Mouse (Mus musculus): ENCODE measurements at regions not wholly inside any gene's neighbourhood (a gene's known extent, or its start where the extent isn't known, plus 50 kb on each side); places are given as distances from the start of the nearest gene placed in this dataset.
A peak's percentile ranks its signal among the peaks of the same experiment; 100 is the strongest.

DNA sequence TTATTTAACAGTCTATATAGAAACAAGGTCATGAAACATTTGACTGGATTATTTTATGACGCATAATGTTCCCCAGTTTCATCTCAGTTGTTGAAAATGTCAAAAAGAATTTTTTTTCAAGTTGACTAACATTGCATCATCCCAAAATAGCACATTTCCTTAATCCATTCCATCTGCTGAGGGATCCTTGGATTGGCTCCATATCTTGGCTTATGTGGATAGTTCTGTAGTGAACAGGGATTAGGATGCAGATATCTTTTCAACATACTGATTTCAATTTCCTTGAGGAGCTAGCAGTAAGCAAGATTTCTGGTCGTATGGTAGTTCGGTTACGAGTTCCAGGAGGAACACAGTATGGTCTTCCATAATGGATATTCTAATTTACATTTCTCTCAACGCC lies 161.6 kb downstream of the Twistnb start:
- Histone ChIP-seq H3K27me3 (replicated peaks; ENCODE audit: control insufficient read depth, insufficient read depth, low read length) (no peaks in the 10 kb centered on the region), H3K27ac (ENCODE audit: low read length) (no peak overlapping the region), H3K4me3 (replicated peaks; ENCODE audit: low read length) (no peak overlapping the region), H3K9me3 (ENCODE audit: control insufficient read depth, low read length) (no peaks in the 10 kb centered on the region), H3K4me1 (replicated peaks; ENCODE audit: control insufficient read depth, insufficient read depth, low read length) (0 out of 2 replicates have a peak, but pooled peaks cover 3% of the 10 kb centered on the region), H3K4me2 (ENCODE audit: low read length) (no peak overlapping the region), H3K9ac (replicated peaks; ENCODE audit: low read depth, low read length) (no peak overlapping the region), H3K36me3 (ENCODE audit: control insufficient read depth, insufficient read depth) (no peaks in the 10 kb centered on the region)
- ATAC-seq: peak; percentile 26; the same call in 1 of the 2 replicates
- WGBS: 47% methylated on average over 5 of the region's 5 CpGs

DNA sequence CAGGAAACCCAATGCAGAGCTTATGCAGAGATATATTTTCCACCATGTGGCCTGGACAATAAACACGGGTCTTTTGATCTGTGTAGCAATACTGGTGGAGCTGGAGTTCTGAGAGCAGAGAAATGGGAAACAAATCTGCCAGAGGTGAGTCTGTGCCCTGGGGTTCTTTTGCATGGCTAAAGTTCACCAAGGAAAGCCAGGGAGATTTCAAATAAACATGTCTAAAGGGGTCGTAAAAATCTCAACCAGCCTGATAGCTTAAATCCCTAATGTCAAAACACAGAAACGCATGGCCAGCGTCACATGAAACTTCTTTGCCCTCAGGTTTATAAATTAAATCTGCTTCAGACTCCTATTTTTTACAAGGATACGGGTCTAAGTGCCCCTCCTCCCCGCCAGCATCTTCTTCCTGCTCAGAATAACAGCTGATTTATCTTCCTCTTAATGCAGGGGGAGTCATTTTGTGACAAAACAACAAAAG lies 163.0 kb downstream of the Twistnb start:
- WGBS: 44% methylated on average over 6 of the region's 6 CpGs

DNA sequence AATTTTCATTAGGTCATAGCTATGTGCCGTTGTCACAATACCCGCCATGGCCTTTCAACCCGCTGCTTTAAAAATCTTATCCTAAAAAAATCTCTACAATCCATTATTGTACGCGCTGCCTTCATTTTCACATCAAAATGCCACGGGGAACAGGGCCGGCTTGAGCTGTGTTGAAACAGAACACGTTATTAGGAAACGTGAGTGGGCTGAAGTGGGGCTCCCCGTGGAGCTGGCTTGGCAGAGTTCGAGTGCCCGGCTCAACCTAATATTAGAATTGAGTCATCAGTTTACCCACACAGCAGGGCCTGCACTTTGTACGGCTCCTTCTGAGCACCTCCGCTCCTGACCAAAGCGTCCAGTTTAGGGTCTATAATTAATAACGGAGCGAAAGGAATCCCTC lies 163.5 kb downstream of the Twistnb start:
- H3K27ac ChIP-seq (ENCODE audit: low read length): no peak overlapping the region
- peak; percentile 58 for ATAC-seq
- 0 out of 2 replicates have a peak overlapping the region, but pooled peaks have one; percentile 22 for H3K9ac ChIP-seq (replicated peaks; ENCODE audit: low read depth, low read length)

More for the DNA sequence above, 163.0 kb downstream of the Twistnb start:
- 0 out of 2 replicates have a peak overlapping the region, but pooled peaks have one; percentile 22 for H3K9ac ChIP-seq (replicated peaks; ENCODE audit: low read depth, low read length)
- peak; percentile 40; the same call in 1 of the 2 replicates for ATAC-seq
- no peaks in the 10 kb centered on the region for H3K9me3 ChIP-seq (ENCODE audit: control insufficient read depth, low read length)
- H3K27ac ChIP-seq (ENCODE audit: low read length): no peak overlapping the region
- H3K4me2 ChIP-seq (ENCODE audit: low read length): peak overlapping the region; percentile 37
- H3K4me1 ChIP-seq (replicated peaks; ENCODE audit: control insufficient read depth, insufficient read depth, low read length): 0 out of 2 replicates have a peak, but pooled peaks cover 3% of the 10 kb centered on the region
- no peaks in the 10 kb centered on the region for H3K36me3 ChIP-seq (ENCODE audit: control insufficient read depth, insufficient read depth)
- H3K4me3 ChIP-seq (replicated peaks; ENCODE audit: low read length): peak overlapping the region; percentile 8; the same call in 1 of the 2 replicates
- no peaks in the 10 kb centered on the region for H3K27me3 ChIP-seq (replicated peaks; ENCODE audit: control insufficient read depth, insufficient read depth, low read length)

DNA sequence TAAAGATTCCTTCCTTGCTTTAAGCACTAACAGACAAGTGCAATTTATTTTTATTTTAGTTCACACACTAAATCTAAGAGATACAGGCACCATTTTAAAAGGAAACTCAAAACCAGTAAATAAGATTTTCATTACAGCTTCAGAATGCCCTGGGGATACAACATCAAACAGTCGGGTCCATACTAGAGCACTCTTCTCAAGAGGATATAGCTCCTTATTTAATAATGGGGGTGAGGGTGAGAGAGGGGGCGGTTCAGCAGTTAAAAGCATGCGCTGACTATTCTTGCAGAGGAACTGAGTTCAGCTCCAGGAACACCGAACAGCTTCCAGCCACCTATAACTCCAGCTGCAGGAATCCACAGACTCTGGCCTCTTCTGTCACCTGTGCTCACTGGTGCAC lies 164.2 kb downstream of the Twistnb start:
- no peak overlapping the region for H3K4me2 ChIP-seq (ENCODE audit: low read length)
- no peaks in the 10 kb centered on the region for H3K27me3 ChIP-seq (replicated peaks; ENCODE audit: control insufficient read depth, insufficient read depth, low read length)
- H3K4me1 ChIP-seq (replicated peaks; ENCODE audit: control insufficient read depth, insufficient read depth, low read length): 0 out of 2 replicates have a peak, but pooled peaks cover 3% of the 10 kb centered on the region
- 77% methylated on average over 4 of the region's 4 CpGs for WGBS
- H3K4me3 ChIP-seq (replicated peaks; ENCODE audit: low read length): no peak overlapping the region
- no peaks in the 10 kb centered on the region for H3K36me3 ChIP-seq (ENCODE audit: control insufficient read depth, insufficient read depth)
- no peaks in the 10 kb centered on the region for H3K9me3 ChIP-seq (ENCODE audit: control insufficient read depth, low read length)
- no peak overlapping the region for H3K27ac ChIP-seq (ENCODE audit: low read length)
- no peak for ATAC-seq
- H3K9ac ChIP-seq (replicated peaks; ENCODE audit: low read depth, low read length): no peak overlapping the region

More for the DNA sequence above, 163.5 kb downstream of the Twistnb start:
- H3K9me3 ChIP-seq (ENCODE audit: control insufficient read depth, low read length): no peaks in the 10 kb centered on the region
- H3K4me2 ChIP-seq (ENCODE audit: low read length): peak overlapping the region; percentile 37
- 0 out of 2 replicates have a peak, but pooled peaks cover 3% of the 10 kb centered on the region for H3K4me1 ChIP-seq (replicated peaks; ENCODE audit: control insufficient read depth, insufficient read depth, low read length)
- WGBS: 53% methylated on average over 17 of the region's 17 CpGs
- H3K27me3 ChIP-seq (replicated peaks; ENCODE audit: control insufficient read depth, insufficient read depth, low read length): no peaks in the 10 kb centered on the region
- H3K4me3 ChIP-seq (replicated peaks; ENCODE audit: low read length): peak overlapping the region; percentile 13
- no peaks in the 10 kb centered on the region for H3K36me3 ChIP-seq (ENCODE audit: control insufficient read depth, insufficient read depth)

DNA sequence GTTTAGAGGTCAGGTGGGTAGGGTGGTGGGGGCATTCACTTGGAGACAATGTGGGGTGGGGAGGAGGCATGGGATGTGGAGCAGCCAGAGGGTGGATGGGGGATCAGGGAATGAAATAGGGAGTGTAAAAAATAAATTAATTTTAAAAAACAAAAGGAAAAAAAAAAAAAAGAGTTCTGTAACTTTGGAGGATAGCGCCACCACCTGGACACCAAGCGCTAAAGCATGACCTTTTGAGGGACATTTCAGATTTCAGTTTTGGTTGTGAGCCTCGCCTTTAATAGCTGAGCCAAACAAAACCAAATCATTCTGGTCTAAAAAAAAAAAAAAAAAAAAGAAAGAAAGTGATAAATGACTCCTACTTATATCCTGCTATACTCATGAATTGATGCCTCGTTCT lies 176.0 kb downstream of the Twistnb start:
- Histone ChIP-seq H3K9ac (replicated peaks; ENCODE audit: low read depth, low read length) (no peak overlapping the region), H3K4me1 (replicated peaks; ENCODE audit: control insufficient read depth, insufficient read depth, low read length) (no peaks in the 10 kb centered on the region), H3K27ac (ENCODE audit: low read length) (no peak overlapping the region), H3K4me2 (ENCODE audit: low read length) (no peak overlapping the region), H3K4me3 (replicated peaks; ENCODE audit: low read length) (no peak overlapping the region), H3K27me3 (replicated peaks; ENCODE audit: control insufficient read depth, insufficient read depth, low read length) (no peaks in the 10 kb centered on the region), H3K9me3 (ENCODE audit: control insufficient read depth, low read length) (no peaks in the 10 kb centered on the region), H3K36me3 (ENCODE audit: control insufficient read depth, insufficient read depth) (no peaks in the 10 kb centered on the region)
- no peak for ATAC-seq
- 65% methylated on average over 4 of the region's 4 CpGs for WGBS

DNA sequence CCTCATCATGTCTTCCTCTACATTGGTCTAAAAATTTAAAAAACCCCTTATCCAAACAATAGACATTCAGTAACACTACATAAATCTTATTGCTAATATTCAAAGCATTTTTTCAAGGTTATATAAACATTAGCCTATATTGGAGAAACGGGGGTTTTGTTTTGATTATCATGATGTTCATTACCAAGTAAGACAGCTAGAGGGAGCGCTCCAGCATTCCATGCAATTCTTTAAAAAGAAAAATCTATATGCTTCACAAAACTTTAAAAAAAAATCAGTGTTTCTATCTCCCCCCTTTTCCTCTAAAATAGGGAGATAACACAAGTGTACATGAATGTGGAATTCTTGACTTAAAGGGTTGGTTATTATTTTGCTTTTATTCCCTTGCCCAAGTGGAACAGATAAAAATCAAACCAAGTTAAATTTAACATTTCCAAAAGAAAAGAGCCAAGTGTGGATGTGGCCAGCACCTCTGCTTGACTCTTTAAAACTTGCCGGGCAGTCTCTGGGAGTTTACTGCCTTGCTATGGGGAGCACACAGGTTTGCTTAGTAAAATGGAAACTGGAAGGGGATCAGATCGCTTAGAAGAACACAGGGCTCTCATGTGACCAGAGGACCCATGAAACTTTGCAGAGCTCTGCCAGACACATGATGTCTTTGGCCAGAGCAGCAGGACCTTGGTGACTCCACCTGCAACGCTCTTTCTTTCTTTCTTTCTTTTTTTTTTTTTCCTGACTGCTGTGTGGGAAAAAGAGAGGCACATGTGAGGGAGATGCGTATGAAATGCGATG lies 178.6 kb downstream of the Twistnb start:
- H3K27ac ChIP-seq (ENCODE audit: low read length): no peak overlapping the region
- no peak overlapping the region for H3K4me3 ChIP-seq (replicated peaks; ENCODE audit: low read length)
- H3K9me3 ChIP-seq (ENCODE audit: control insufficient read depth, low read length): no peaks in the 10 kb centered on the region
- WGBS: 69% methylated on average over 7 of the region's 7 CpGs
- H3K9ac ChIP-seq (replicated peaks; ENCODE audit: low read depth, low read length): no peak overlapping the region
- H3K36me3 ChIP-seq (ENCODE audit: control insufficient read depth, insufficient read depth): no peaks in the 10 kb centered on the region
- no peak for ATAC-seq
- no peaks in the 10 kb centered on the region for H3K27me3 ChIP-seq (replicated peaks; ENCODE audit: control insufficient read depth, insufficient read depth, low read length)
- no peak overlapping the region for H3K4me2 ChIP-seq (ENCODE audit: low read length)
- no peaks in the 10 kb centered on the region for H3K4me1 ChIP-seq (replicated peaks; ENCODE audit: control insufficient read depth, insufficient read depth, low read length)

DNA sequence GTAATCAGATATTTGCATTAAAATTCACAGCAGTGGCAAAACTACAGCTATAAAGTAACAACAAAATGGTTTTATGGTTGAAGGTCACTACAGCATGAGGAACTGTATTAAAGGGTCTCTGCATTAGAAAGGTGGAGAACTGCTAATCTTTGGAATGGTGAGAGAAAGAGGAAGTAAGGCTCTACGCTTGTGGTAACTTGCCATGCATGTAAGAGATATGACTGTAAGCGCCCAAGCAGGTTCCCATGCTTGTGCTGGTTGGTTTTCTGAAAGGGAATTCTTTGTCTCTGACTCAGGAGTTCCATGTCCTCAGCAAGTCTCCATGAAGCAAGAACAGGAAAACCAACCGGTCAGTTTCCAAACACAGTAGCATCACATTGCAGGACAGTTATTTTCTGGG lies 182.9 kb downstream of the Twistnb start:
- 83% methylated on average over 3 of the region's 3 CpGs for WGBS
- Histone ChIP-seq H3K4me1 (replicated peaks; ENCODE audit: control insufficient read depth, insufficient read depth, low read length) (no peaks in the 10 kb centered on the region), H3K27me3 (replicated peaks; ENCODE audit: control insufficient read depth, insufficient read depth, low read length) (no peaks in the 10 kb centered on the region), H3K9me3 (ENCODE audit: control insufficient read depth, low read length) (no peaks in the 10 kb centered on the region), H3K27ac (ENCODE audit: low read length) (no peak overlapping the region), H3K4me2 (ENCODE audit: low read length) (no peak overlapping the region), H3K4me3 (replicated peaks; ENCODE audit: low read length) (no peak overlapping the region), H3K9ac (replicated peaks; ENCODE audit: low read depth, low read length) (no peak overlapping the region), H3K36me3 (ENCODE audit: control insufficient read depth, insufficient read depth) (no peaks in the 10 kb centered on the region)
- ATAC-seq: no peak

DNA sequence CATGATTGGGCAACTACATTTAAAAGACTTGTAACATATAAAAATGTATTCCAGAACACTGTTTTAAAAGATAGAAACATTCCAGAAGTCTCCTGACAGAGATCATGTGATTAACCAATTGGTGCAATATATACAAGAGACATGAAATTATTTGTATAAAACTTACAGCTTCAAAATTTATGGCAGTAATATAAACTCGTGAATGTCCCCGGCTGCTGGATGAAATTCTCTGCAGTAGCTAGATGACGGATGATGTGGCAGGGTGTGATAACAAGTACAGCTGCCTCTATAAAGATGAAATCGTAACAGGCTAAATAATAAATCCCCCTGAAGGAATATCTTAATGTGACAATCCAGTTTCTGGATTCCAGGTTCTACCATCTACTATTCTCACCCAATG lies 191.0 kb downstream of the Twistnb start:
- H3K9ac ChIP-seq (replicated peaks; ENCODE audit: low read depth, low read length): no peak overlapping the region
- H3K9me3 ChIP-seq (ENCODE audit: control insufficient read depth, low read length): no peaks in the 10 kb centered on the region
- H3K27me3 ChIP-seq (replicated peaks; ENCODE audit: control insufficient read depth, insufficient read depth, low read length): no peaks in the 10 kb centered on the region
- H3K4me3 ChIP-seq (replicated peaks; ENCODE audit: low read length): no peak overlapping the region
- no peak overlapping the region for H3K4me2 ChIP-seq (ENCODE audit: low read length)
- H3K4me1 ChIP-seq (replicated peaks; ENCODE audit: control insufficient read depth, insufficient read depth, low read length): no peaks in the 10 kb centered on the region
- no peak overlapping the region for H3K27ac ChIP-seq (ENCODE audit: low read length)
- ATAC-seq: no peak
- WGBS: 91% methylated on average over 4 of the region's 4 CpGs
- no peaks in the 10 kb centered on the region for H3K36me3 ChIP-seq (ENCODE audit: control insufficient read depth, insufficient read depth)

DNA sequence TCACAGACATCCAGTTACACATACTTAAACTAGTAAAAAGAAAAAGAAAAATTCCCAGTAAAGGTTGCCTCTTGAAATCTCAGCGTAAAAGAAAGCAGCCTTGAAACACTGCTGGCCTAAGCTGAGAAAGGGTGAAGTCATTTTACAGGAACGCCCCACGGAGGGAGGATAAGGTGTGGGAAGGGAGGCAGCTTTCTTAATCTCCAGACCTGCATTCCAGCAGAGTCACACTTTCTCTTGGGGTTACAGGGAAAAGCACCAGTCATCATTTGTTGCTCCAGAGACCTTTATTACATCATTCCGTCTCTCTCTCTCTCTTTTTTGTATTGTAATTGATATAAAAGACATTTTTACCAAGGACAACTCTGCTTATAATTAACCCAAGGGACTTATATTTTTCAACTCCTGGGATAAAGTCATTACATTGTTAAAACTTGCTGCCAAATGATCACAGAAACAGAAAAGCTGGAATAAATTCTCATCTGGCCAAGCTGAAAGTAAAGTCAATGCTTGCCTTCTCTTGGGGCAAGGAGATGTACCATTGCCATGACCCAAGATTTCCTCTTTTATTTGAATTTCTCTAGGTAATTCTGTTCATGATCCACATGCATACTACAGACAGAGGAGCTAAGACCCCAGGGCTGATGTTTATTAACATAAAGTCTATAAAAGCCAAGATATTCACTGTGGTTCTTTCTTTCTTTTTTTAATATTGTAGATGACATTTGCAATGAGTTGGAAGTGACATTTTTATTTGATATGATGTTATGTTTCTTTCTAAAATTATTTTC lies 196.9 kb downstream of the Twistnb start:
- no peak for ATAC-seq
- Histone ChIP-seq H3K36me3 (ENCODE audit: control insufficient read depth, insufficient read depth) (no peaks in the 10 kb centered on the region), H3K4me3 (replicated peaks; ENCODE audit: low read length) (no peak overlapping the region), H3K27ac (ENCODE audit: low read length) (no peak overlapping the region), H3K9me3 (ENCODE audit: control insufficient read depth, low read length) (no peaks in the 10 kb centered on the region), H3K27me3 (replicated peaks; ENCODE audit: control insufficient read depth, insufficient read depth, low read length) (no peaks in the 10 kb centered on the region), H3K9ac (replicated peaks; ENCODE audit: low read depth, low read length) (no peak overlapping the region), H3K4me2 (ENCODE audit: low read length) (no peak overlapping the region), H3K4me1 (replicated peaks; ENCODE audit: control insufficient read depth, insufficient read depth, low read length) (no peaks in the 10 kb centered on the region)
- 74% methylated on average over 4 of the region's 4 CpGs for WGBS

Measured in forebrain, embryonic 16.5 days (tissue).